ENCODE assay signal across 35 mouse cellular contexts in genomic region chr11:12503756-12504155, GRCm38 (mm10). TPM values are rescaled to one million over a fixed set of nuclear protein-coding genes. Genes with fewer than 3 reads are reported as not detected.
DNase-seq lines count a peak whose midpoint lies in the region; ATAC-seq and TF ChIP-seq lines count a peak whose summit lies in the region.
"Had no signal": no experiment of that assay in that cellular context is flagged by ENCODE, and none has a peak within 500 bp of the region (broad histone marks: within the 10 kb centered on the region; RNA-seq: fewer than 3 reads in every experiment).

No protein-coding gene starts in this region.

- no peak overlapping the region for H3K4me3 ChIP-seq in forebrain, embryonic 13.5 days
- H3K4me3 ChIP-seq in forebrain, embryonic 12.5 days (replicated peaks) = no peak overlapping the region
- no peak overlapping the region for H3K4me3 ChIP-seq in lung, embryonic 14.5 days (ENCODE audit: low read depth, low read length)
- no peak overlapping the region for H3K4me3 ChIP-seq in lung, adult 2 months (replicated peaks; ENCODE audit: extremely low read depth, low read depth, low read length)
- H3K4me3 ChIP-seq in layer of hippocampus, adult 2 months = no peak overlapping the region
- H3K4me3 ChIP-seq: embryonic facial prominence, embryonic 10.5 days; embryonic facial prominence, embryonic 15.5 days; gastrocnemius, adult 2 months; hindbrain, embryonic 13.5 days; liver, embryonic 12.5 days had no signal

- H3K36me3 ChIP-seq in forebrain, embryonic 13.5 days (ENCODE audit: poor library complexity, severe bottlenecking) = no peaks in the 10 kb centered on the region
- H3K36me3 ChIP-seq in forebrain, embryonic 12.5 days (replicated peaks) = no peaks in the 10 kb centered on the region
- H3K36me3 ChIP-seq in lung, embryonic 14.5 days (ENCODE audit: insufficient read depth) = no peaks in the 10 kb centered on the region
- H3K36me3 ChIP-seq: embryonic facial prominence, embryonic 10.5 days; embryonic facial prominence, embryonic 15.5 days; hindbrain, embryonic 13.5 days; liver, embryonic 12.5 days had no signal

- no peak overlapping the region for H3K27ac ChIP-seq in forebrain, embryonic 13.5 days
- H3K27ac ChIP-seq in forebrain, embryonic 12.5 days = no peak overlapping the region
- H3K27ac ChIP-seq in lung, embryonic 14.5 days (ENCODE audit: low read depth) = no peak overlapping the region
- H3K27ac ChIP-seq in layer of hippocampus, adult 2 months = no peak overlapping the region
- H3K27ac ChIP-seq: embryonic facial prominence, embryonic 10.5 days; embryonic facial prominence, embryonic 15.5 days; gastrocnemius, adult 2 months; hindbrain, embryonic 13.5 days; liver, embryonic 12.5 days; macrophage; stomach, postnatal 0 days had no signal

- H3K4me1 ChIP-seq in forebrain, embryonic 13.5 days = no peaks in the 10 kb centered on the region
- H3K4me1 ChIP-seq in forebrain, embryonic 12.5 days = no peaks in the 10 kb centered on the region
- no peaks in the 10 kb centered on the region for H3K4me1 ChIP-seq in lung, embryonic 14.5 days (ENCODE audit: insufficient read depth)
- no peaks in the 10 kb centered on the region for H3K4me1 ChIP-seq in lung, adult 2 months (ENCODE audit: control insufficient read depth, insufficient read depth, low read length)
- H3K4me1 ChIP-seq: embryonic facial prominence, embryonic 10.5 days; embryonic facial prominence, embryonic 15.5 days; hindbrain, embryonic 13.5 days; liver, embryonic 12.5 days had no signal

- H3K4me2 ChIP-seq in forebrain, embryonic 13.5 days = no peak overlapping the region
- no peak overlapping the region for H3K4me2 ChIP-seq in forebrain, embryonic 12.5 days
- no peak overlapping the region for H3K4me2 ChIP-seq in lung, embryonic 14.5 days
- H3K4me2 ChIP-seq: embryonic facial prominence, embryonic 15.5 days; heart, embryonic 11.5 days; hindbrain, embryonic 13.5 days; liver, embryonic 12.5 days had no signal

- DNase-seq in lung, embryonic 14.5 days = peak; percentile 56
- DNase-seq in lung, adult 2 months = no peak
- peak; percentile 16 for DNase-seq in layer of hippocampus, adult 2 months (ENCODE audit: low spot score in 2 of 2)
- peak; percentile 6 to 41 for DNase-seq in layer of hippocampus, postnatal 14 days (ENCODE audit: low spot score in 2 of 2)
- DNase-seq in right cerebral cortex, postnatal 25 days = no peak
- no peak for DNase-seq in kidney, adult 18-20 months
- DNase-seq: adrenal gland, adult 2 months; adrenal gland, postnatal 36 days; cerebellum, adult 11 months; cerebellum, postnatal 10 days; gastrocnemius, adult 2 months; gastrocnemius, postnatal 36 days; heart, adult 18-20 months; heart, postnatal 36 days; kidney, adult 11 months; kidney, postnatal 4 days; left cerebral cortex, postnatal 4 days; liver, postnatal 0 days; lung, postnatal 10 days; midbrain, embryonic 14.5 days; right cerebral cortex, postnatal 4 days; thymus, adult 18-20 months; thymus, postnatal 25 days had no signal

- H3K27me3 ChIP-seq in forebrain, embryonic 13.5 days = no peaks in the 10 kb centered on the region
- no peaks in the 10 kb centered on the region for H3K27me3 ChIP-seq in forebrain, embryonic 12.5 days
- H3K27me3 ChIP-seq in lung, embryonic 14.5 days (ENCODE audit: insufficient read depth, low read length) = no peaks in the 10 kb centered on the region
- H3K27me3 ChIP-seq: CH12.LX; embryonic facial prominence, embryonic 15.5 days; hindbrain, embryonic 13.5 days; liver, embryonic 12.5 days had no signal

- TF ChIP-seq CTCF in lung, embryonic 14.5 days (IDR thresholded peaks at IDR 0.05; ENCODE audit: low read depth) = no peak
- TF ChIP-seq CTCF in lung, adult 2 months (IDR thresholded peaks at IDR 0.05; ENCODE audit: insufficient read depth, low read length) = no peak
- TF ChIP-seq CTCF in layer of hippocampus, adult 2 months (conservative IDR thresholded peaks at IDR 0.05) = no peak

- WGBS in forebrain, embryonic 13.5 days = 74% methylated on average over 4 of the region's 4 CpGs
- 81% methylated on average over 4 of the region's 4 CpGs for WGBS in forebrain, embryonic 12.5 days
- WGBS in lung, embryonic 14.5 days = 71% methylated on average over 4 of the region's 4 CpGs
- 76% methylated on average over 4 of the region's 4 CpGs for WGBS in lung, adult 2 months

- H3K9me3 ChIP-seq in forebrain, embryonic 13.5 days (replicated peaks) = no peaks in the 10 kb centered on the region
- no peaks in the 10 kb centered on the region for H3K9me3 ChIP-seq in forebrain, embryonic 12.5 days
- no peaks in the 10 kb centered on the region for H3K9me3 ChIP-seq in lung, embryonic 14.5 days (ENCODE audit: low read depth, low read length)
- H3K9me3 ChIP-seq: embryonic facial prominence, embryonic 10.5 days; embryonic facial prominence, embryonic 15.5 days; hindbrain, embryonic 13.5 days; liver, embryonic 12.5 days had no signal

- H3K9ac ChIP-seq in forebrain, embryonic 13.5 days = no peak overlapping the region
- no peak overlapping the region for H3K9ac ChIP-seq in forebrain, embryonic 12.5 days
- no peak overlapping the region for H3K9ac ChIP-seq in lung, embryonic 14.5 days
- H3K9ac ChIP-seq: embryonic facial prominence, embryonic 15.5 days; hindbrain, embryonic 13.5 days; liver, embryonic 12.5 days; liver, postnatal 0 days had no signal

- peak; percentile 75; the same call in 1 of the 2 replicates for ATAC-seq in forebrain, embryonic 13.5 days
- ATAC-seq in forebrain, embryonic 12.5 days (ENCODE audit: low FRiP score) = no peak
- no peak for ATAC-seq in lung, embryonic 14.5 days (ENCODE audit: insufficient read depth)
- ATAC-seq: activated CD4-positive, CD25-positive, alpha-beta regulatory T cell, adult 4 months; liver, embryonic 12.5 days; liver, postnatal 0 days had no signal

- TF ChIP-seq POLR2A in lung, adult 2 months (IDR thresholded peaks at IDR 0.05; ENCODE audit: borderline replicate concordance, extremely low read depth, low read depth, low read length) = no peak

RNA-seq across cellular contexts. Expression of gene Cobl, which starts 39.0 kb away (rescaled TPM):
- 3.6 and 3.7 TPM in 2 replicates for polyA plus RNA-seq in forebrain, embryonic 13.5 days (2015; fragmentation: Nextera tagmentation; extraction: Ambion mirVana)
- 2.8 and 3.2 TPM in 2 replicates for polyA plus RNA-seq in forebrain, embryonic 12.5 days (2016; fragmentation: Nextera tagmentation; extraction: Ambion mirVana)
- 10.8 and 13.5 TPM in 2 replicates for polyA plus RNA-seq in lung, embryonic 14.5 days (2014; fragmentation: Nextera tagmentation; extraction: Ambion mirVana)
- polyA plus RNA-seq in lung, adult 2 months (2012; rRNA removed) = 12.4 and 19.8 TPM in 2 replicates
- total RNA-seq in layer of hippocampus, adult 2 months (2021) = 10 to 100 TPM; 15.1 to 19.0 TPM
- 10 to 100 TPM in 1 of 2 experiments, 1 to 10 TPM in 1; 8.9 to 12.2 TPM for total RNA-seq in layer of hippocampus, postnatal 14 days (2021)
- total RNA-seq: megakaryocyte-erythroid progenitor cell, adult 5-6 weeks had no signal
- polyA plus RNA-seq: activated CD4-positive, CD25-positive, alpha-beta regulatory T cell, adult 4 months; macrophage had no signal

Comparison
In these comparisons a context has a peak if more than half of its experiments do, and no peak if none do; other contexts are left out.
1. DNase-seq: peak in lung, embryonic 14.5 days (single experiment), layer of hippocampus, adult 2 months (2 of 2) and layer of hippocampus, postnatal 14 days (2 of 2); none in lung, adult 2 months (single experiment), right cerebral cortex, postnatal 25 days (single experiment) and kidney, adult 18-20 months (single experiment).